Mouse (Mus musculus): ENCODE measurements at regions not wholly inside any gene's neighbourhood (a gene's known extent, or its start where the extent isn't known, plus 50 kb on each side); places are given as distances from the start of the nearest gene placed in this dataset.

GRCm38 (mm10) chr1:50637992-50638391 lies 262.5 kb upstream of the Tmeff2 start:
- TF ChIP-seq CTCF (IDR thresholded peaks at IDR 0.05; ENCODE audit: extremely low read depth, insufficient read depth, low read length) (no peak), POLR2A (IDR thresholded peaks at IDR 0.05; ENCODE audit: extremely low read depth, insufficient read depth, low read length) (no peak)
